Mouse (Mus musculus): ENCODE measurements around the gene Prg3. TPM values are rescaled to one million over a fixed set of nuclear protein-coding genes. Genes with fewer than 3 reads are reported as not detected.
A peak's percentile ranks its signal among the peaks of the same experiment; 100 is the strongest.

The Prg3 gene
- polyA plus RNA-seq, 1 experiment from 2014 or later = not detected

DNA sequence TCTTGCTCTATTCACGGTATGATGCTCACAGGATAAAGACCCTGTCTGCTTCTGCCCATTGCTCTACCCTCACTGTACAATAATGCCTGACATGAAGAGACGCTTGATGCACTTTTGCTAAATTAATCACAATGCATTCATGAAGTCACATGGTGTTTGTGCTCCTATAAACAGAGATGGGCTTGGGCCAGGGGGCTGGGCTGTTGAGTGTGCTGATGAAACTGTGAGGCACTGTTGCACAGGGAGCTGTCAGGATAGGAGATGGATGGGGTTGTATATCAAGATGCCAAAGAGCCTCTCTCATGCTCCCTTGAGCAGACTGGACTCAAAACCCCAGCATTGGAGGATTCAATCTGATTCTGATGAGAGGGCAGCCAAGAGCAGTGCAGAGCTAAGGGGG lies 45.1 kb downstream of the Prg3 start:
- H3K27me3 ChIP-seq (ENCODE audit: insufficient read depth, low read length) = no peaks in the 10 kb centered on the region
- peaks cover 7% of the 10 kb centered on the region for H3K4me1 ChIP-seq (ENCODE audit: insufficient read depth, low read length)
- 85% methylated on average over 2 of the region's 2 CpGs for WGBS
- no peak overlapping the region for H3K4me3 ChIP-seq (ENCODE audit: low read length)
- H3K9me3 ChIP-seq (ENCODE audit: low read length) = no peaks in the 10 kb centered on the region
- no peak overlapping the region for H3K4me2 ChIP-seq (replicated peaks; ENCODE audit: low read depth, low read length)
- no peak overlapping the region for H3K9ac ChIP-seq (replicated peaks; ENCODE audit: low read length)
- no peak overlapping the region for H3K27ac ChIP-seq (ENCODE audit: low read length)
- no peak for ATAC-seq (ENCODE audit: low FRiP score, low TSS enrichment)
- no peaks in the 10 kb centered on the region for H3K36me3 ChIP-seq (ENCODE audit: insufficient read depth, low read length)

GRCm38 (mm10) chr2:85034169-85034568 lies 46.2 kb downstream of the Prg3 start:
- ATAC-seq (ENCODE audit: low FRiP score, low TSS enrichment) = no peak
- H3K4me2 ChIP-seq (replicated peaks; ENCODE audit: low read depth, low read length) = no peak overlapping the region

GRCm38 (mm10) chr2:85036507-85037046 lies 48.6 kb downstream of the Prg3 start:
- H3K27me3 ChIP-seq (ENCODE audit: insufficient read depth, low read length) = no peaks in the 10 kb centered on the region
- H3K9me3 ChIP-seq (ENCODE audit: low read length) = no peaks in the 10 kb centered on the region
- H3K4me3 ChIP-seq (ENCODE audit: low read length) = peak overlapping the region; percentile 88
- 5% methylated on average over 11 of the region's 11 CpGs for WGBS
- peak overlapping the region; percentile 97 for H3K9ac ChIP-seq (replicated peaks; ENCODE audit: low read length)
- ATAC-seq (ENCODE audit: low FRiP score, low TSS enrichment) = peak; percentile 25
- peaks cover 24% of the 10 kb centered on the region for H3K36me3 ChIP-seq (ENCODE audit: insufficient read depth, low read length)
- H3K4me2 ChIP-seq (replicated peaks; ENCODE audit: low read depth, low read length) = peak overlapping the region; percentile 89
- H3K27ac ChIP-seq (ENCODE audit: low read length) = peak overlapping the region; percentile 87; the same call in 1 of the 2 replicates
- H3K4me1 ChIP-seq (ENCODE audit: insufficient read depth, low read length) = peaks cover 13% of the 10 kb centered on the region

More at GRCm38 (mm10) chr2:85034169-85034568, 46.2 kb downstream of the Prg3 start:
- no peaks in the 10 kb centered on the region for H3K27me3 ChIP-seq (ENCODE audit: insufficient read depth, low read length)
- H3K4me3 ChIP-seq (ENCODE audit: low read length) = no peak overlapping the region
- 82% methylated on average over 7 of the region's 7 CpGs for WGBS
- no peaks in the 10 kb centered on the region for H3K9me3 ChIP-seq (ENCODE audit: low read length)
- H3K9ac ChIP-seq (replicated peaks; ENCODE audit: low read length) = no peak overlapping the region
- peaks cover 13% of the 10 kb centered on the region for H3K4me1 ChIP-seq (ENCODE audit: insufficient read depth, low read length)
- H3K36me3 ChIP-seq (ENCODE audit: insufficient read depth, low read length) = peaks cover under 1% of the 10 kb centered on the region
- no peak overlapping the region for H3K27ac ChIP-seq (ENCODE audit: low read length)

DNA sequence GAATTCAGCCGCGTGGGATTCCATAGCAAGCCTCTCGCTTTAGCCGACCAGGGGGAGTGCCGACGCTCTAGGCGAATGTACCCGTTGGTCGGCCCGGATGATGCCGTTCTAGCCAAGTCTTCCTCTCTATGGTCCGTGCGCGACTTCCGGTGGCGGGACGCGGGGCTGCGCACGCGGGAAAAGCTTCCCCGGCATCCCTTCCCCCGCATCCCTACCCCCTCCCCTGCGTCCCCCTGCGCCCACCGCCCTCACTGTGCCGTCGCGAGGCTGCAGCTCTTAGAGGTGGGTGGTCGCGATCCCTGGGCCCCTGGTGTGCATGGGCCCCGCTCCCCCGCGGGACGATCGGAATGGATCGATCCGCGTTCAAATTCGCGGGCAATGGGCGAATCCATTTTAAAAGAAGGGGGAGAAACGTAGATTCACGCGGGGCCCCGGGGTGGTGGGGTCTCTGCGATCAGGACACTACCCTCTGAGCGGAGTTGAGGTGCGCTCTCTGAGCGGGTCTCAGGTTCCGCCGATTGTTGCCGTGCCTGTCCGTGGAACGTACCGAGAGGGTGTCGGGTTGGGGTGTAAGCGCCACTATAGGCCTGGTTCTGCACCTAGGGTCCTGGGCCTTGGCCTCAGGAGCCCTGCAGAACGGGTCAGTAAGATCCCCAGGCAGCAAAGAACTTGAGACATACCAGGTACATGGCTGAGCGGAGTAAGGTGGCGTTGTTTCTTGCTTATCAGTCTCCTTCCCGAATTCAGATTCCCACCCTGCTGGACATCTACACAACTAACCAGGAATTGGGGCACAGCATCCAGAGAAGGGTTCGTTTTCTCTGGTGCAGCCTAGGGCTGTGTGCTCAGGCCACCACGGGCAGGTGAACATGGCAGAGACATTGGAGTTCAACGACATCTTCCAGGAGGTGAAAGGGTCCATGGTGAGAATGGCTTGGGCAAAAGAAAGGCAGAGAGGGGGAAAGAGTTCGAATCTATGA lies 49.3 kb downstream of the Prg3 start, which contains the start of the genes Ssrp1 and P2rx3:
Ssrp1 (plus strand) TSS at position 188 of the 980 bp plus-strand sequence.
P2rx3 (minus strand) TSS at position 416 of the 980 bp plus-strand sequence.
- Histone ChIP-seq H3K9me3 (ENCODE audit: low read length) (no peaks in the 10 kb centered on the region), H3K9ac (replicated peaks; ENCODE audit: low read length) (peak within 1 kb of the TSS; percentile 97), H3K36me3 (ENCODE audit: insufficient read depth, low read length) (peaks cover 32% of the 10 kb centered on the region), H3K27ac (ENCODE audit: low read length) (peak within 1 kb of the TSS; percentile 87), H3K4me3 (ENCODE audit: low read length) (peak within 1 kb of the TSS; percentile 88), H3K4me2 (replicated peaks; ENCODE audit: low read depth, low read length) (peak within 1 kb of the TSS; percentile 89), H3K27me3 (ENCODE audit: insufficient read depth, low read length) (no peaks in the 10 kb centered on the region), H3K4me1 (ENCODE audit: insufficient read depth, low read length) (peaks cover 13% of the 10 kb centered on the region)
- ATAC-seq (ENCODE audit: low FRiP score, low TSS enrichment) = peak; percentile 95
- under 1% methylated on average over 65 of the region's 66 CpGs for WGBS

DNA sequence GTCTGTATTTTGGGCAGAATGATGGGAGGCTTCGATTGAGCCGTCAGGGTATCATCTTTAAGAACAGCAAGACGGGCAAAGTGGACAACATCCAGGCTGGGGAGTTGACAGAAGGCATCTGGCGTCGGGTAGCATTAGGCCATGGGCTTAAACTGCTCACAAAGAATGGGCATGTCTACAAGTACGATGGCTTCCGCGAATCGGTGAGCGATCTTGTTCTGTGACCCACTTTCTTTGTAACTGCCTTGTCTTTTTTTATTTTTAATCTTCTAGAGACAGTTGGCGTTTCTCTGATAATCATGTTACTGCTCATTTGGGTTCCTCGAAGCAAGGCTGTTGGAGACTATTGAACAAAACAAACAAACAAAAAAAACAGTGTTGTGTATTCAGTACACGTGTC lies 50.3 kb downstream of the Prg3 start:
- peak overlapping the region; percentile 89 for H3K4me2 ChIP-seq (replicated peaks; ENCODE audit: low read depth, low read length)
- H3K27ac ChIP-seq (ENCODE audit: low read length) = no peak overlapping the region
- 66% methylated on average over 13 of the region's 13 CpGs for WGBS
- peaks cover 42% of the 10 kb centered on the region for H3K36me3 ChIP-seq (ENCODE audit: insufficient read depth, low read length)
- H3K9me3 ChIP-seq (ENCODE audit: low read length) = no peaks in the 10 kb centered on the region
- peak overlapping the region; percentile 88 for H3K4me3 ChIP-seq (ENCODE audit: low read length)
- peak overlapping the region; percentile 97 for H3K9ac ChIP-seq (replicated peaks; ENCODE audit: low read length)
- no peak for ATAC-seq (ENCODE audit: low FRiP score, low TSS enrichment)
- H3K4me1 ChIP-seq (ENCODE audit: insufficient read depth, low read length) = peaks cover 13% of the 10 kb centered on the region
- no peaks in the 10 kb centered on the region for H3K27me3 ChIP-seq (ENCODE audit: insufficient read depth, low read length)

Other genes starting within 250 kb of the Prg3 start
- 9.8 and 10.9 TPM in 2 replicates for gene Gm19426, start 244.6 kb upstream of the Prg3 start, polyA plus RNA-seq (2015; fragmentation: Nextera tagmentation; extraction: Ambion mirVana)
- 115 and 119 TPM in 2 replicates for gene Serping1, start 212.8 kb upstream of the Prg3 start, polyA plus RNA-seq (2015; fragmentation: Nextera tagmentation; extraction: Ambion mirVana)
- gene Ube2l6, start 189.4 kb upstream of the Prg3 start, polyA plus RNA-seq (2015; fragmentation: Nextera tagmentation; extraction: Ambion mirVana) = 44.0 and 46.9 TPM in 2 replicates
- gene Smtnl1, start 165.6 kb upstream of the Prg3 start, polyA plus RNA-seq (2015; fragmentation: Nextera tagmentation; extraction: Ambion mirVana) = 0.19 and 0.26 TPM in 2 replicates
- 60.1 and 66.6 TPM in 2 replicates for gene Timm10, start 161.2 kb upstream of the Prg3 start, polyA plus RNA-seq (2015; fragmentation: Nextera tagmentation; extraction: Ambion mirVana)
- 15.6 and 17.8 TPM in 2 replicates for gene Slc43a1, start 149.4 kb upstream of the Prg3 start, polyA plus RNA-seq (2015; fragmentation: Nextera tagmentation; extraction: Ambion mirVana)
- 1.0 and 1.5 TPM in 2 replicates for gene Rtn4rl2, start 101.5 kb upstream of the Prg3 start, polyA plus RNA-seq (2015; fragmentation: Nextera tagmentation; extraction: Ambion mirVana)
- gene Slc43a3, start 51.6 kb upstream of the Prg3 start, polyA plus RNA-seq (2015; fragmentation: Nextera tagmentation; extraction: Ambion mirVana) = 57.4 and 58.0 TPM in 2 replicates
- gene Prg2, start 7.8 kb upstream of the Prg3 start, polyA plus RNA-seq (2015; fragmentation: Nextera tagmentation; extraction: Ambion mirVana) = 0.36 TPM in 1 of 2 replicates, not detected in the other
- 316 and 329 TPM in 2 replicates for gene Ssrp1, start 49.0 kb downstream of the Prg3 start, polyA plus RNA-seq (2015; fragmentation: Nextera tagmentation; extraction: Ambion mirVana)
- gene P2rx3, start 49.2 kb downstream of the Prg3 start, polyA plus RNA-seq (2015; fragmentation: Nextera tagmentation; extraction: Ambion mirVana) = 0.56 and 1.3 TPM in 2 replicates
- 34.2 and 40.6 TPM in 2 replicates for gene Tnks1bp1, start 59.8 kb downstream of the Prg3 start, polyA plus RNA-seq (2015; fragmentation: Nextera tagmentation; extraction: Ambion mirVana)
- gene Aplnr, start 148.0 kb downstream of the Prg3 start, polyA plus RNA-seq (2015; fragmentation: Nextera tagmentation; extraction: Ambion mirVana) = 125 and 126 TPM in 2 replicates
- 0.68 and 0.80 TPM in 2 replicates for gene Lrrc55, start 209.0 kb downstream of the Prg3 start, polyA plus RNA-seq (2015; fragmentation: Nextera tagmentation; extraction: Ambion mirVana)

Data from kidney, embryonic 16.5 days (tissue).